Mouse (Mus musculus): ENCODE results near the gene Orai2.

- TF ChIP-seq POLR2A (IDR thresholded peaks at IDR 0.05; ENCODE audit: control insufficient read depth, extremely low read depth, insufficient read depth, low read length, poor library complexity) (no peak), CTCF (IDR thresholded peaks at IDR 0.05; ENCODE audit: borderline replicate concordance, control insufficient read depth, extremely low read depth, insufficient read depth, low read length, poor library complexity) (no peak)
Observed at GRCm38 (mm10) chr5:136199526-136199925, 29.0 kb upstream of the Orai2 start.

All from thymus, adult 2 months (tissue).